Mouse (Mus musculus): ENCODE results near the gene Smim11. TPM values are rescaled to one million over a fixed set of nuclear protein-coding genes. Genes with fewer than 3 reads are reported as not detected.

The Smim11 gene
- polyA plus RNA-seq, 1 experiment: 20.0 TPM

Other genes with a start within 250 kb of the Smim11 start
- gene Mrps6, start 243.0 kb upstream of the Smim11 start, polyA plus RNA-seq (2012; rRNA removed): 156 and 200 TPM in 2 replicates
- 0.14 TPM in 1 of 2 replicates, not detected in the other for gene Gm49711, start 243.0 kb upstream of the Smim11 start, polyA plus RNA-seq (2012; rRNA removed)
- 15.6 and 21.6 TPM in 2 replicates for gene Slc5a3, start 243.0 kb upstream of the Smim11 start, polyA plus RNA-seq (2012; rRNA removed)
- gene Kcne2, start 8.9 kb upstream of the Smim11 start, polyA plus RNA-seq (2012; rRNA removed): not detected in 2 replicates
- 0.80 and 1.3 TPM in 2 replicates for gene Fam243, start 20.2 kb downstream of the Smim11 start, polyA plus RNA-seq (2012; rRNA removed)
- gene Kcne1, start 58.2 kb downstream of the Smim11 start, polyA plus RNA-seq (2012; rRNA removed): 0.03 and 0.24 TPM in 2 replicates
- 14.6 and 16.9 TPM in 2 replicates for gene Rcan1, start 169.6 kb downstream of the Smim11 start, polyA plus RNA-seq (2012; rRNA removed)
- 3.2 and 4.6 TPM in 2 replicates for gene Clic6, start 184.4 kb downstream of the Smim11 start, polyA plus RNA-seq (2012; rRNA removed)

Data from gonadal fat pad, adult 2 months (tissue).